Mouse (Mus musculus) lung, postnatal 25 days (tissue): Measurements from ENCODE around the gene Gm45337.
"Not testable (repeated sequence)": the region's sequence is repeated elsewhere in the genome, so short reads cannot be mapped to it uniquely, and the experiment has no call there.

Source experiments
- DNase-seq: peaks from one replicate; pipeline ENCODE4 v3.0.0; 2022; ENCODE audit warnings: low spot score

Gm45337 gene

GRCm38 (mm10) chr7:142144507-142144906 is at the start of gene Gm45337:
Gene Gm45337 (minus strand): TSS chr7:142144607.
- no peak for DNase-seq

DNA sequence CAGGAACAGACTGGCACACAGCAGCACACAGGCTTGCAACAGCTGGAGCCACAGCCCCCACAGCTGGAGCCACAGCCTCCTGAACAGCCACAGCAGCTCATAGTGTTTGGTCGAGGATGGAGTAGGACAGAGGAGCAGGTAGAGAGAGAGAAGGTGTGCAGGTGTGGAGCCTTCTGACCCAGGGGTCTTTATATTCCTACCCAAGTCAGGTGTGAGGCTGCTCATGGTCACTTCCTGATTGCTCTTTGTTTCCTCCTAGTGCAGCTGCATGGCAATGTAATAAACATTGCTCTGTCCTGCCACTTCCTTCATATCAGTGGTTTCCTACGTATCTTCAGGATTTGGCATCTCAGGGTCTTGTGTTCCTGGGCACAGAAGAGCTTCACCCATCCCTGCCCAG is 45.9 kb upstream of the Gm45337 start, which contains the start of gene Gm10153:
Gm10153 (minus strand) TSS at position 101 of the 400 bp plus-strand sequence.
- no peak for DNase-seq

DNA sequence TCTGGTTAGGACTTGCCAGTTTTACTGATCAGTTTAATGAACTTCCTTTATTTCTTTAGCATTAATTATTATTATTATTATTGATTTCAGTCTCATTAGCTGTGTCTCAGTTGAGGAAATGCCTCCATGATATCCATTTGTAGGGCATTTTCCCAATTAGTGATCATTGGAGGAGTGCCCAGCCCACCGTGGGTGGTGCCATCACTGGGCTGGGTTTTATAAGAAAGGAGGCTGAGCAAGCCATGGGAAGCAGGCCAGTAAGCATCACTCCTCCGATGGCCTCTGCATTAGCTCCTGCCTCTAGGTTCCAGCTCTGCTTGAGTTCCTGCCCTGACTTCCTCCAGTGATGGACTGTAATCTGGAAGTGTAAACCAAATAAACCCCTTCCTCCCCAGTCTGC is 43.7 kb upstream of the Gm45337 start:
- DNase-seq, result no peak

- no peak for DNase-seq
Measured at GRCm38 (mm10) chr7:142181021-142181420, 36.6 kb upstream of the Gm45337 start.

GRCm38 (mm10) chr7:142178685-142179084 is 34.3 kb upstream of the Gm45337 start:
- DNase-seq, result no peak

GRCm38 (mm10) chr7:142175905-142176304 is 31.5 kb upstream of the Gm45337 start, which contains the start of gene Krtap5-2:
Gene Krtap5-2 (minus strand): TSS chr7:142176005.
- not testable (repeated sequence) for DNase-seq

GRCm38 (mm10) chr7:142169836-142170235 is 25.4 kb upstream of the Gm45337 start:
- DNase-seq, result no peak

- DNase-seq, result not testable (repeated sequence)
Measured at GRCm38 (mm10) chr7:142165639-142166038, 21.2 kb upstream of the Gm45337 start, which contains the start of gene Gm4553. Gene Gm4553 (minus strand): TSS chr7:142165739.

DNA sequence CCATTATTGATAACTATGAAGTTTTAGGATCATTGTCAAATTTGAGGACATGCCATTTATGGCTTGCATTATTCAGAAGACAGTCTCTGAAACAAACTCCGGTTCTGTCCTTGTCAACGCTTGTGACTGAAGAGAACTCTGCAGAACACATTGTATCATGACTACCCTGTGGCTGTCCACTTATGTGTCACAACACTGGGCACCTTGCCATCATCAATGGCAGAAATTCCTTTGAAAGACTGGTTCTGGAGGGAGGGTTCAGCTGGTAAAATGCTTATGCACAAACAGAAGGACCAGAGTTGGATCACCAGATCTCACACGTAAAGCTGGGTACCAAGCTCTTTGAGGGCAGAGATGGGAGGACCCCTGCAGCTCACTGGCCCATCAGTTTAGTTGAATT is 15.0 kb upstream of the Gm45337 start:
- DNase-seq, result no peak

- DNase-seq, result not testable (repeated sequence)
Measured at GRCm38 (mm10) chr7:142157013-142157412, 12.6 kb upstream of the Gm45337 start, which contains the start of gene Gm29735. Gene Gm29735 (minus strand): TSS chr7:142157113.

- DNase-seq, result no peak
Measured at GRCm38 (mm10) chr7:142155308-142155707, 10.9 kb upstream of the Gm45337 start.

- DNase-seq, result no peak
Measured at GRCm38 (mm10) chr7:142152191-142152590, 7.8 kb upstream of the Gm45337 start.

- no peak for DNase-seq
Measured at GRCm38 (mm10) chr7:142148633-142149032, 4.2 kb upstream of the Gm45337 start.

GRCm38 (mm10) chr7:142146033-142146432 is 1.6 kb upstream of the Gm45337 start:
- peak; percentile 60 for DNase-seq

- no peak for DNase-seq
Measured at GRCm38 (mm10) chr7:142145413-142145940, 1.1 kb upstream of the Gm45337 start.

DNA sequence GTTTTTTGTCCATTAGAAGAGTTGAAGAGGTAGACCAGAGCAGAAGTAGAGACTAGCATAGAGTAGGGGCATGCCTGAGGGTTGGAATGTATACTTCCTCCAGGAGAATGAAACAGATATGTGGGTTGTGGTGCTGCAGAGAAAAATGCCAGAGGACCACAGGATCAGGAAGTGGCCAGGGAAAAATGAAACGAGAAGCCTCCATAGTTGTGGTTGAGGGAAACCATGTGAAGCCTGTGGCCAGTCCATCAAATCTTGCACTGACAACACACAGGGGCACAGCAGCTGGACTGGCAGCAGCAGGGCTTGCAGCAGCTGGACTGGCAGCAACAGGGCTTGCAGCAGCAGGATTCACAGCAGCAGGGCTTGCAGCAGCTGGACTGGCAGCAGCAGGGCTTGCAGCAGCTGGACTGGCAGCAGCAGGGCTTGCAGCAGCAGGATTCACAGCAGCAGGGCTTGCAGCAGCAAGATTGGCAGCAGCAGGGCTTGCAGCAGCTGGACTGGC is 849 bp downstream of the Gm45337 start:
- DNase-seq, result not testable (repeated sequence)

DNA sequence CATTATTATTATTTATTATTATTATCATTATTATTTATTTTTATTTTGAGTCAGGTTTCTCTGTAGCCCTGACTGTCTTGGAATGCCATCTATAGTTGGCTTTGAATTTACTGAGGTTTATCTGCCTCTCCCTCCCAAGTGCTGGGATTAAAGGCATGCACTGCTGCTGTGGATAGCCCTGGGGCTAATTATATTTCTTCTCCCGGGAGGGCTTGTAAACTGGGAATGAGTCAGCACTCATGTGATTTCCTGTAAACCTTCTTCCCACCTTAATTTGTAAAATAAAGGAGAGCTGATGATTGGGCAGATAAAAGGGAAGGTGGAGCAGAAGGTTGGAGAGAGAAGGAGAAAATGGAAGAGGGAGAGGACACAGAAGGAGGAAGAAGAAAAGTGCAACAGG is 3.7 kb downstream of the Gm45337 start:
- no peak for DNase-seq

DNA sequence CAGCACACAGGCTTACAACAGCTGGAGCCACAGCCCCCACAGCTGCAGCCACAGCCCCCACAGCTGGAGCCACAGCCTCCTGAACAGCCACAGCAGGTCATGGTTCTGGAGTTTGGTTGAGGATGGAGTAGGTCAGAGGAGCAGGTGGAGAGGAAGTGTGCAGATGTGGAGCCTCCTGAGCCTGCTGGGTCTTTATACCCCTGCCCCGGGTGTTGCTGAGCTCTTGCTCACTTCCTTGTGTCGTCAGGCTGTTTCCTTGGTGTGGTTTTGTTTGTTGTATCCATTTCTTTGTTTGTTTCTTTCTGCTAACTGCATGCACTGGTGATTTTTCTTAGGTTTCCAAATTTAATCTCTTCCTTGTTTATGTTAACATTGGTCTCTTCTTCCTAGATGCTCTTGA is 8.5 kb downstream of the Gm45337 start, which contains the start of gene Gm39115:
Gm39115 (minus strand) TSS at position 101 of the 400 bp plus-strand sequence.
- not testable (repeated sequence) for DNase-seq

- no peak for DNase-seq
Measured at GRCm38 (mm10) chr7:142134206-142134995, 10.0 kb downstream of the Gm45337 start.

DNA sequence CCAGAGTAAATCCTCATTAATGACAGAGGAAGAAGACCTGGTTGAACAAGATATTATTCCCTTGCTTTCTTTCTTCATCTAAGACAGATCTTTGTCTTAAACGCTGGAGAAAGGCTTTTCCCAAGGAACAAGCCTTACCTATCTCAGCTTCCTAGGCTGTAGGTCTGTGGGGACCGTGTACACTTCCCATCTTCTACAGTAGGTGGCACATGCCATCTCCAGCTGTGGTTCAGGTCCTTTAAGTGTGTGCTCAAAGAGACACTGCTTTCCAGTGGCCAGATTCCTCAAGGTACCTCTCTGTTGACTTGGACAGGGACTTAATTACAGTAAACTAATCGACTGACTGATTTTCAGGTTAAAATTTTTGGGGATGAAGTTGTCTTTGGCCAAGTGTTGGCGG is 15.6 kb downstream of the Gm45337 start:
- DNase-seq, result no peak

DNA sequence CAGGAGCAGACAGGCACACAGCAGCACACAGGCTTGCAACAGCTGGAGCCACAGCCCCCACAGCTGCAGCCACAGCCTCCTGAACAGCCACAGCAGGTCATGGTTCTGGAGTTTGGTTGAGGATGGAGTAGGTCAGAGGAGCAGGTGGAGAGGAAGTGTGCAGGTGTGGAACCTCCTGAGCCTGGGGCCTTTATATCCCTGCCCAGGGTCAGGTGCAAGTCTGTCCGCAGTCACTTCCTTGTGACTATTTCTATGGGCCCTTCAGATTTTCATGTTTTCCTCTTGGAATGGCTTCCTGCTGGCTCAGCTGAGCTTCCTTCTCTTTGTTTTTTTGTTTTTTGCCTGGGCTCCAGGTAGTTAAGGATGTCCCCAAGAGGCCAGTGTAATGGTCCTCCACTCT is 23.8 kb downstream of the Gm45337 start, which contains the start of gene Gm45618:
Gm45618 (minus strand) TSS at position 101 of the 400 bp plus-strand sequence.
- DNase-seq, result not testable (repeated sequence)

DNA sequence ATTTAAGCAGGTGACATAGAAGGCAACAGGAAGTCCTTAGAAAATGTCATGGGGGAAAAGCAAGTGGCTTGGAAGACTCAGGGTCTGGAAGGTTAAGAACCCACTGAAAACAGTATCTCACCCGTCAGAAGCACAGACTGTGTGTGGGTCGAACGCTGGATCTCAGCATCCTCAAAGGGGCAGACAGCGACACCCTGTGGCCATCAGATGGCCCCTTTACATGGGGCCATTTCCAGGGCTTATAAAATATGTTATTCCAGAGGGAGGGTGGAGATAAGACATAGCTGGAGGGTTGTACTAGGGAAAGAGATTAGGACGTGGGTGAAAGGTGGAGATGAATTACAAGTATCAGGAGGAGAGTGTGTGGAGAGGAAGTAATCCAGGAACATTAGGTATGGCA is 24.8 kb downstream of the Gm45337 start:
- DNase-seq, result no peak

DNA sequence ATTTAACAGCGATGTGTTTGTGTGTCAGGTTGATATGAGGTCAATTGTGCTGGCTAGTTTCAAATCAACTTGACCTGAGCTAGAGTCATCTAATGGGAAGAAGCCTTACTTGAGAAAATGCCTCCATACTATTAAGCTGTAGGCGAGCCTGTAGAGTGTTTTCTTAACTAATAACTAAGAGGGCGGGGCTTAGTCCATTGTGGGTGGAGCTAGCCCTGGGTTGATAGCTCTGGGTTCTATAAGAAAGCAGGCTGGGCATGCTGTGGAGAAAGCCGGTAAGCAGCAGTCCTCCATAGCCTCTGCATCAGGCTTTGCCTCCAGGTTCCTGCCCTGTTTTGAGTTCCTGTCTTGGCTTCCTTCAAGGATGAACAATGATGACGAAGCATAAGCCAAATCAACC is 39.7 kb downstream of the Gm45337 start:
- DNase-seq, result no peak
